Mouse (Mus musculus) Patski (cell line): Measurements from ENCODE around the gene Rbm24. TPM values are rescaled to one million over a fixed set of nuclear protein-coding genes. Genes with fewer than 3 reads are reported as not detected.

Experiments
- ATAC-seq: fragments of 100-300 bp; one replicate; pipeline ENCODE4 v1.8.0; 2021
- CTCF ChIA-PET: fragments of 350-600 bp; sonication (Branson Sonifier 250); formaldehyde crosslinking; loops from one replicate; lab custom pipeline; 2022; ENCODE audit warnings: inconsistent platforms; lab: Charles Lee
- POLR2A ChIA-PET: fragments of 350-600 bp; sonication (Branson Sonifier 250); formaldehyde crosslinking; loops from one replicate; lab custom pipeline; 2022; ENCODE audit warnings: antibody characterized with exemption, inconsistent platforms; lab: Charles Lee
- DNase-seq: peaks from one replicate; pipeline ENCODE4 v3.0.0-alpha.2; 2011; ENCODE audit warnings: low read depth, low spot score
- H3K27me3 ChIP-seq: fragments of 371-371 bp; one replicate; pipeline ENCODE4 v1.5.1; 2021
- CTCF ChIP-seq: fragments of 100-300 bp; IDR thresholded peaks from one replicate; pipeline ENCODE4 v1.5.1; 2021
- in situ Hi-C: fragments of 300-500 bp; cut with MboI; formaldehyde crosslinking; loops from 3 replicates; pipeline ENCODE4 v1.11.1; 2018; ENCODE audit warnings: low pct_unique_long_range_greater_than_20kb, mixed read lengths
- polyA plus RNA-seq: library from polyadenylated mRNA; unstranded; gene quantifications from one replicate; pipeline ENCODE4 v1.2.3, GENCODE M21; 2021

Gene Rbm24
- polyA plus RNA-seq, 1 experiment from 2014 or later = 0.05 TPM

- POLR2A ChIA-PET = no interaction called here
- peaks cover 4% of the 10 kb centered on the region for H3K27me3 ChIP-seq
- DNase-seq (no peak), ATAC-seq (no peak)
- CTCF ChIA-PET = no interaction called here
- in situ Hi-C loops = no loop called here
- TF ChIP-seq CTCF = no peak
These were observed 2.2 kb upstream of the Rbm24 start for GRCm38 (mm10) chr13:46416021-46416420.

DNA sequence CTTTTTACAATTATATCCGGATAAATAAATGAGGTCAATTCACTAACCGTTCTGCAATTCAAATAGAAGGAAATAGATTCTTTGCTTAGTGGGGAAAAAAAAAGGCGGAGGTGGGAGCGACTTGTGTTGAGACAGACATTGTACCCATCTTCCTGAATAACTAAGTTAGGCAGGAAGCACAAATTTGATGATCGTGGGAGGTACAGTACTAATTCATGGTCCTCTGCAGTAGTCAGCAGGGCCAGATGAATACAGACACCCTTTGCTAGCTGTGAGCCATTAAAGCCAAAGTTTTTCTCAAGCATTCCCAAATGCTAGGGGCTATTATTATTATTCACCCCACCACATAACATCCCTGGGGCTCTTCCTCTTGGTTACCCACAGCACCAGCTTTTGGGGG, 640 bp upstream of the Rbm24 start:
- in situ Hi-C loops = no loop called here
- ATAC-seq (no peak), DNase-seq (no peak)
- TF ChIP-seq CTCF = no peak
- peaks cover 13% of the 10 kb centered on the region for H3K27me3 ChIP-seq
- POLR2A ChIA-PET = no interaction called here
- CTCF ChIA-PET = no interaction called here

GRCm38 (mm10) chr13:46418731-46419545, 704 bp downstream of the Rbm24 start:
- ChIA-PET CTCF (interaction anchor here (1.2 kb wide), 1 partner anchor 16 kb away, joined by 3 read pairs; no protein-coding TSS in a partner anchor), POLR2A (interaction anchor here (0.6 kb wide), 1 partner anchor 266 kb away, joined by 3 read pairs; no protein-coding TSS in a partner anchor)
- no peak for ATAC-seq
- TF ChIP-seq CTCF = no peak
- H3K27me3 ChIP-seq = peaks cover 15% of the 10 kb centered on the region
- in situ Hi-C loops = no loop called here
- DNase-seq = no peak

DNA sequence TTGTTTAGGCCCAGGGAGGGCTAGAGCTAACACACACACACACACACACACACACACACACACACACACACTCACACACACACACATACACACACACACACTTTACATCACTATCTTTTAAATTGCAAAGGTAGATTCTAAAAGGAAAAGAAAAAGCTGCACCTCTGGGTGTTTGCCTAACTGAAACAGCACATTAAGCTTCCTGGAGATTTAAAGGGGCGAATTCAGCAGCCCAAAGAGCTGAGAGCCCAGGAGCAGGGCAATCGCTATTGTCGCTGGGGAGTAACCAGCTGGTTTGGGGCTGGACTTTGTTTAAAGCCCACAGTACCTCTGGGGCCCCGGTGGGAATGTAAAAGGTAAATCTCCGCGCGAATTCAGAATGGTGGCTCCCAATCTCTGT, 1.4 kb downstream of the Rbm24 start:
- no peak for TF ChIP-seq CTCF
- no peak for ATAC-seq
- CTCF ChIA-PET = interaction anchor here (1.2 kb wide), 1 partner anchor 15 kb away, joined by 3 read pairs; no protein-coding TSS in a partner anchor
- in situ Hi-C loops = no loop called here
- POLR2A ChIA-PET = no interaction called here
- peaks cover 15% of the 10 kb centered on the region for H3K27me3 ChIP-seq
- no peak for DNase-seq

- DNase-seq = no peak
- ChIA-PET CTCF (no interaction called here), POLR2A (no interaction called here)
- peaks cover 18% of the 10 kb centered on the region for H3K27me3 ChIP-seq
- in situ Hi-C loops = no loop called here
- no peak for TF ChIP-seq CTCF
- no peak for ATAC-seq
These were observed 1.9 kb downstream of the Rbm24 start for GRCm38 (mm10) chr13:46420095-46420494.

DNA sequence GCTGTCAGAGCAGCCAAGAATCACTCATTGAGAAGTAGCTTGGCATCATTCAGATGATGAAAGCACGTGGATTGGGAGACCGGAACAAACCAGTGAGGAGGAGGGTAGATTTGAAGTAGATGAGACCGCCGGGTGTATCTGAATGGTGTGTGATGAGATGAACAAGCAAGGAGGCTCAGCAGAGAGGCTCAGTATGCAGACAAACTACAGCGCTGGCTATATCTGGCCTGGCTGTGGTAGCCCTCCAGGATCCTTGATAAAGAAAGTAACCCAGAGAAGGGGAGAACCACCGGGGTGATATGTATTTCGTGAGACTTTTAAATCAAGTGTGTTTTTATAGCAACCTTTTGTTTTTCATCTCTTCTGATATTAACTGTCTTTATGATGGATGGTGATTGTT, 5.6 kb downstream of the Rbm24 start:
- ATAC-seq (no peak), DNase-seq (no peak)
- ChIA-PET CTCF (no interaction called here), POLR2A (no interaction called here)
- in situ Hi-C loops = no loop called here
- peaks cover 27% of the 10 kb centered on the region for H3K27me3 ChIP-seq
- no peak for TF ChIP-seq CTCF

DNA sequence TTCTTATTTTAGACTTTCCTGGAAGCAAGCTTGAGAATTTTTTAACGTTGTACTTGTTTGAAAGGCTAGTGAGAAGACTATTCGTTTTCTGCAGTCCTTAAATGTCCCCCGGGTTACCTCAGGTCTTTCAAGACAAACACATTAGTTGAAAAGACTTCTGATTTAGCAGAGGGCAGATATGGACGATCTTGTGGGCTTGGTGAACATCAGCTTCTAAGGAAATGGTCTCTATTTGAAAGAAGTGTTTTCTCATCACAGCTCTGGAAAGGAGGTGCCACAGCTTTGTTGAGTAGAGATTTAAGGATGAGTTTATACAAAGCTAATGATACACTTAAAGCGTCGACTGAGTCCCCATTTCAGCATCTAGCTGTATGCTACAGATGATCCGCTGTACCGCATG, 6.1 kb downstream of the Rbm24 start:
- CTCF ChIA-PET = interaction anchor here (0.6 to 1.9 kb wide), 2 partner anchors 29 to 72 kb away, joined by 3 to 5 read pairs; no protein-coding TSS in a partner anchor
- in situ Hi-C loops = no loop called here

DNA sequence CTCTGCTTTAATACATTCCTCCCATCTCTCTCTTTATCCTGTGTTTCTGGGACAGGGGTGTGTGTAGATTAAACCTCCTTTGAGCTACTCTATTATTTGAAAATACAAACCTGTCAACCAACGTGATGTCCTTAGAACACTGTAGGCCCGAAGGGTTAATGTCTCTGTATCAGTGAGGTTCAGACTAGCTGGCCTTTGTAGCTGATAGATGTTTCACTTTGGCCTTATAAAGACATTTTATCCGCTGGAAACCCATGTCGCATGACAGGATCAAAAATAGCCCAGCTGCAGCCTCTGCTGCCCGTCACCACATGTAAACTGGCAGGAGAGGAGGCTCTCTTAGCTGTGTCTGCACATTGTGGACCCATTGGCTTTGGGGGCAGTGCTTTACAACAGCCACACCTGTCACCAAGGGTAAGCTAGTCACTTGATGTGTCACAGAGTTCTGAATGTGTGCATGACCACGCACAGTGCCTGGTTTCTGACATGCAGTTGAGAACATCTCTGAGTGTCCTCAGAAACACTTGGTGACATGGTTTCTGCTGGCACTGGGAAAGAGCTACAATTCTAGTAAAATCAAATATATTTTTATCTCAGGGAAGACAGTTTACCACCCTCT, 8.5 kb downstream of the Rbm24 start:
- in situ Hi-C loops = no loop called here
- CTCF ChIA-PET = no interaction called here
- no peak for TF ChIP-seq CTCF
- H3K27me3 ChIP-seq = peaks cover 34% of the 10 kb centered on the region
- ATAC-seq = no peak
- POLR2A ChIA-PET = no interaction called here
- DNase-seq = no peak

More for the DNA sequence above, 6.1 kb downstream of the Rbm24 start:
- ATAC-seq (no peak), DNase-seq (no peak)
- POLR2A ChIA-PET = no interaction called here
- H3K27me3 ChIP-seq = peaks cover 32% of the 10 kb centered on the region
- TF ChIP-seq CTCF = no peak

- CTCF ChIA-PET = no interaction called here
- POLR2A ChIA-PET = no interaction called here
- no peak for DNase-seq
- in situ Hi-C loops = no loop called here
- TF ChIP-seq CTCF = no peak
- ATAC-seq = no peak
- peaks cover 32% of the 10 kb centered on the region for H3K27me3 ChIP-seq
These were observed 10.7 kb downstream of the Rbm24 start for GRCm38 (mm10) chr13:46428964-46429363.

DNA sequence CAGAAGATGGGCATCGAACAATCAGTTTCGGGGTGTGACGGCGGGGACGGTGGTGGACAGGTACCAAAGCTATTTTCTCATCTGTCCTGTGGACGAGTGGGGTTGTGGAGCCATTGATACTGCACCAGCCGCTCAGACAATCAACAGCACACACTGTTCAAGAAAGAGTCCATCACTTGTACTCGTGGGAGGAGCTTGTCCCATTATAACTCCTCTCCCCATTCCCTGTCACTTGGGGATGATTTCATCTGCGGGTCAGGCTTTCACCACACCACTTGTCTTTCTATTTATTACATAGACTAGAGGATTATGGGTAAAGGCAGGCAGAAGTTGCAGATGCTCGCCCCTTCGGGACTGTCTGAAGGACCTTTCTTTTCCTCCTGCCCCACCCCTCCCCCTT, 11.6 kb downstream of the Rbm24 start:
- in situ Hi-C loops = no loop called here
- POLR2A ChIA-PET = no interaction called here
- CTCF ChIA-PET = no interaction called here

More for the DNA sequence above, 11.6 kb downstream of the Rbm24 start:
- peaks cover 36% of the 10 kb centered on the region for H3K27me3 ChIP-seq
- no peak for TF ChIP-seq CTCF
- DNase-seq (no peak), ATAC-seq (no peak)
